Mouse (Mus musculus) bone marrow macrophage, adult 2 months (primary cell): ENCODE data around the gene Ttc32. TPM values are rescaled to one million over a fixed set of nuclear protein-coding genes. Genes with fewer than 3 reads are reported as not detected.

Experiments
- H3K27ac ChIP-seq: 2 replicates; pipeline ENCODE4 v1.5.1; 2012; ENCODE audit warnings: low read depth, low read length; ENCODE audit not compliant: insufficient read depth
- H3K4me1 ChIP-seq: 2 replicates; pipeline ENCODE4 v1.6.1; 2012; ENCODE audit warnings: low read length; ENCODE audit not compliant: control insufficient read depth, insufficient read depth
- H3K4me3 ChIP-seq: 2 replicates; pipeline ENCODE4 v1.5.1; 2012; ENCODE audit warnings: mild to moderate bottlenecking, low read length, moderate library complexity; ENCODE audit not compliant: insufficient read depth
- CTCF ChIP-seq: IDR thresholded peaks from 2 replicates; pipeline ENCODE4 v1.5.1; 2012; ENCODE audit warnings: low read depth, mild to moderate bottlenecking, low read length, moderate library complexity
- POLR2A ChIP-seq: IDR thresholded peaks from 2 replicates; pipeline ENCODE4 v1.6.1; 2012; ENCODE audit warnings: mild to moderate bottlenecking, low read depth, low read length, borderline replicate concordance
- polyA plus RNA-seq: library from polyadenylated mRNA; stranded (reverse); fragments of >200 nt; gene quantifications from 2 replicates; pipeline ENCODE4 v1.2.4, GENCODE M21; 2012; ENCODE audit not compliant: missing spikeins, insufficient read depth, insufficient read length

The Ttc32 gene
- polyA plus RNA-seq, 1 experiment = 18.8 TPM

- Histone ChIP-seq H3K27ac (no peak overlapping the region), H3K4me3 (no peak overlapping the region), H3K4me1 (peaks cover 14% of the 10 kb centered on the region)
- TF ChIP-seq CTCF (no peak), POLR2A (no peak)
These were observed 13.0 kb downstream of the Ttc32 start for GRCm38 (mm10) chr12:9042759-9043158.

GRCm38 (mm10) chr12:9044666-9045065, 14.9 kb downstream of the Ttc32 start:
- H3K4me1 ChIP-seq = peaks cover 4% of the 10 kb centered on the region
- TF ChIP-seq POLR2A = no peak
- TF ChIP-seq CTCF = no peak
- no peak overlapping the region for H3K4me3 ChIP-seq
- H3K27ac ChIP-seq = no peak overlapping the region

GRCm38 (mm10) chr12:9046674-9047073, 16.9 kb downstream of the Ttc32 start:
- no peaks in the 10 kb centered on the region for H3K4me1 ChIP-seq
- no peak overlapping the region for H3K4me3 ChIP-seq
- no peak overlapping the region for H3K27ac ChIP-seq
- no peak for TF ChIP-seq POLR2A
- no peak for TF ChIP-seq CTCF

DNA sequence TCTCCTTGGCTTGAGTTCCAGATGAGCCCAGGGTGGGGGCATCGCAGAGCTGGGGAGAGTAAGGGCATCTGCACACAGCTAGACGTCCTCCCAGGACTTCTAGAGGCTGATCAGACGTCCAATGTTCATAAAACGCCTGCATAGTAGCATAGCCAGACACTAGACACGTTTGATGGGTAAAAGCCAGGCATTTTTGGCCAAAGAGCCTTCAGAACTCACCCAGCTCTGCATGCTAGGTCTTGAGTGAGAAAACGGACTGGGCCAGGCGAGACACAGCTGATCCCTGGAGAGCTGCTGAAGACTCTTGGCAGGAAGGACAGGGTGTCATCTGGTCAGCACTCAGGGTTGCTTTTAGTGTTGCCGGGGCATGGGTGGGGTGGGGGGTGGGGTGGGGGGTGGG, 18.3 kb downstream of the Ttc32 start:
- Histone ChIP-seq H3K27ac (no peak overlapping the region), H3K4me1 (no peaks in the 10 kb centered on the region), H3K4me3 (no peak overlapping the region)
- TF ChIP-seq POLR2A (no peak), CTCF (no peak)

GRCm38 (mm10) chr12:9050824-9051223, 21.0 kb downstream of the Ttc32 start:
- no peak for TF ChIP-seq CTCF
- no peak for TF ChIP-seq POLR2A
- Histone ChIP-seq H3K4me1 (no peaks in the 10 kb centered on the region), H3K27ac (no peak overlapping the region), H3K4me3 (no peak overlapping the region)

GRCm38 (mm10) chr12:9052075-9052829, 22.5 kb downstream of the Ttc32 start:
- Histone ChIP-seq H3K4me1 (no peaks in the 10 kb centered on the region), H3K27ac (no peak overlapping the region), H3K4me3 (no peak overlapping the region)
- peak; percentile 92 for TF ChIP-seq CTCF
- no peak for TF ChIP-seq POLR2A

DNA sequence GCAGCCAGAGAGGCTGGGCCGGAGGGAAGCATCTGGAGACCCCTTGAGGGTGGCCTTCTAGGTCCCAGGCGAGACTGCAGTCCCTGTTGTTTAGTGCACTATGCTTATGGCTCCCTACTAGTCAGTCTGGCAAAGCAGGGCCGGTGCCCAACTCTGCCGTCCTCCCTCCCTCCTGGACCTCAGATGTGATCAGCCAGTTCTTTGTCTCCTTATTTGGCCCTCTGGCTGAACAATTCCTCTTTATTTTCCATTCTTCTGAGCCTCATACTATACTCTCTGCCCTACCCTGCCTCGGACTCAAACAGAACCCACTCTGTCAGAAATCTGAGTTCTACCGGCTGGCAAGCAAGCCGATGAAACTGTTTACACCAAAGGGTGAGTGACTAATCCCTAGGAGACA, 23.5 kb downstream of the Ttc32 start:
- H3K4me1 ChIP-seq = no peaks in the 10 kb centered on the region
- TF ChIP-seq POLR2A (no peak), CTCF (no peak)
- no peak overlapping the region for H3K27ac ChIP-seq
- H3K4me3 ChIP-seq = no peak overlapping the region

- Histone ChIP-seq H3K4me1 (no peaks in the 10 kb centered on the region), H3K4me3 (no peak overlapping the region), H3K27ac (no peak overlapping the region)
- TF ChIP-seq POLR2A (no peak), CTCF (no peak)
These were observed 24.2 kb downstream of the Ttc32 start for GRCm38 (mm10) chr12:9054012-9054411.

DNA sequence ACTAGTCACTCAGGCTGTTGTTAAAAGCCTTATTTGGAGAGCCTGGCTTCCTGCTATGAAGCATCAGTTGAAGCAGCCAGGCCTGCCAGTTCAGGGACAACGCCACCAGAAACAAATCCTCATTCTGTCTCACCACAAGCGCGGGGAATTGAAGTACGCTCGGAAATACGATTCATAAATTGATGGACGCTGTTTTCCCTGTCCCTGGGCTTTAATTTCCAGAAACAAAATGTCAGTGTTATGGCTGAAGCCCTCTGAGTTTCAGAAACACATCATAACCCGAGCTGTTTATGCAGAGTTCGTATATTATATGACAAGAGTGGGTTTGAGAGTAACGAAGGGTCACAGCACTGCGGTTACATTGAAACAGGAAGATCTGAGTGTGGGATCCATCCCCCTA, 25.5 kb downstream of the Ttc32 start:
- H3K4me3 ChIP-seq = no peak overlapping the region
- H3K27ac ChIP-seq = no peak overlapping the region
- no peak for TF ChIP-seq CTCF
- TF ChIP-seq POLR2A = no peak
- H3K4me1 ChIP-seq = no peaks in the 10 kb centered on the region

- Histone ChIP-seq H3K27ac (no peak overlapping the region), H3K4me1 (no peaks in the 10 kb centered on the region), H3K4me3 (no peak overlapping the region)
- TF ChIP-seq POLR2A (no peak), CTCF (no peak)
These were observed 29.7 kb downstream of the Ttc32 start for GRCm38 (mm10) chr12:9059502-9059901.

DNA sequence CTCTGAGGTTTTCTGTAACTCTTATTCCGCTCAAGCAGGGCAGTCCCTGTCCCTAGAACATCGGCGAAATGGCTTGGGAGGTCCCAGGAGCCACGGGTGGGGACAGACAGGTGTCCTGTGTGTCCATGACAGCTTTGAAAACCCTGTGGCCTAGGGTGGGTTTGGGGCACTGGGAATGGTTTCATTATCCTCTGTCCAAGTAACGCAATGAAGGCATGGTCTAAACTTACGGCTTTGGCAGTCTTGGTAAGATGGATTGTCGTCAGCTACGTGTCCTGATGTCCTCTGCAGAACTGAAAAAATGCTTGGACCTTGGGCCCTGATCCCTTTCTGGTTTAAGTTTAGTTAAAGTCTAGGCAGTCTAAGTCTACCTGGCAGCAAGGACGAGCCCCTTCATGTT, 30.2 kb downstream of the Ttc32 start:
- no peak for TF ChIP-seq POLR2A
- no peak for TF ChIP-seq CTCF
- Histone ChIP-seq H3K4me3 (no peak overlapping the region), H3K27ac (no peak overlapping the region), H3K4me1 (no peaks in the 10 kb centered on the region)
